28 mouse cellular contexts compared by ENCODE assay signal in the genomic region with DNA sequence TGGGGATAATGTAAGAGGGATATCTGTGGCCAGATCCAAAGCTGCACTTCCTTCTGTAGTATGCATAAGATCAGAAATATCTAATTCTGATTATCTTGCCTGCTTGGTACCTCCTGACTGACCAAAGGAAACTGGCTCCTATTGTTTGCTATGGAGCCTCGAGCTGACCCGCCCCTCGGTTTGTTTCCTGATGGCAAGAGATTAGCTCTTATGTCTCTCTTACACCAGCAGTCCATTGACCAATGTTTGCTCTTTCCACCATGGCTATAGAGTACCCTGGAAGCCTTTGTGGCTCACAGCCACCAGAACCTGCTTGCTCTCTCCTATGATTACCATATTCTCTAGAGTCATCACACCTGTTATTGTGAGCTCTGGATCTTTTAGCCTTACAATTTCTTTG. TPM values are rescaled to one million over a fixed set of nuclear protein-coding genes. Genes with fewer than 3 reads are reported as not detected.
"Had no signal": no experiment of that assay in that cellular context is flagged by ENCODE, and none has a peak within 500 bp of the region (broad histone marks: within the 10 kb centered on the region; RNA-seq: fewer than 3 reads in every experiment).

No protein-coding gene starts in this region.

- H3K36me3 ChIP-seq: heart, embryonic 13.5 days; heart, embryonic 15.5 days; hindbrain, embryonic 10.5 days; hindbrain, embryonic 12.5 days; intestine, embryonic 15.5 days; limb, embryonic 13.5 days; limb, embryonic 15.5 days had no signal

- ATAC-seq: forebrain, postnatal 0 days; hindbrain, embryonic 16.5 days; inflammation-experienced regulatory T-cells, adult 6 months; intestine, embryonic 15.5 days; intestine, postnatal 0 days had no signal

- H3K4me1 ChIP-seq: heart, embryonic 13.5 days; heart, embryonic 15.5 days; hindbrain, embryonic 10.5 days; hindbrain, embryonic 12.5 days; intestine, embryonic 15.5 days; limb, embryonic 13.5 days; limb, embryonic 15.5 days had no signal

- H3K27ac ChIP-seq: heart, adult 2 months; heart, embryonic 13.5 days; heart, embryonic 15.5 days; hindbrain, embryonic 10.5 days; hindbrain, embryonic 12.5 days; hindbrain, embryonic 14.5 days; intestine, embryonic 15.5 days; layer of hippocampus, adult 2 months; left cerebral cortex, adult 2 months; limb, embryonic 13.5 days; limb, embryonic 15.5 days had no signal

- H3K9ac ChIP-seq: forebrain, postnatal 0 days; heart, embryonic 13.5 days; heart, embryonic 15.5 days; hindbrain, embryonic 12.5 days; hindbrain, embryonic 14.5 days; intestine, embryonic 15.5 days; limb, embryonic 13.5 days; limb, embryonic 15.5 days had no signal

- H3K27me3 ChIP-seq: hindbrain, embryonic 12.5 days; intestine, embryonic 15.5 days; limb, embryonic 13.5 days; limb, embryonic 15.5 days had no signal

- H3K9me3 ChIP-seq: heart, embryonic 13.5 days; heart, embryonic 15.5 days; hindbrain, embryonic 10.5 days; hindbrain, embryonic 12.5 days; intestine, embryonic 15.5 days; limb, embryonic 13.5 days; limb, embryonic 15.5 days had no signal

- DNase-seq: forebrain, postnatal 0 days; gastrocnemius, postnatal 14 days; heart, adult 2 months; heart, postnatal 4 days; kidney, adult 18-20 months; kidney, adult 8-10 months; kidney, postnatal 10 days; kidney, postnatal 25 days; kidney, postnatal 4 days; left cerebral cortex, postnatal 4 days had no signal

- H3K4me3 ChIP-seq: heart, adult 2 months; heart, embryonic 13.5 days; heart, embryonic 15.5 days; hindbrain, embryonic 10.5 days; hindbrain, embryonic 12.5 days; intestine, embryonic 15.5 days; layer of hippocampus, adult 2 months; left cerebral cortex, adult 2 months; limb, embryonic 13.5 days; limb, embryonic 15.5 days had no signal

- H3K4me2 ChIP-seq: heart, embryonic 11.5 days; heart, embryonic 13.5 days; heart, embryonic 15.5 days; hindbrain, embryonic 12.5 days; hindbrain, embryonic 14.5 days; intestine, embryonic 15.5 days; limb, embryonic 13.5 days; limb, embryonic 15.5 days had no signal

RNA-seq across cellular contexts. Expression of gene Clec10a, which starts 6.3 kb away (rescaled TPM):
- polyA plus RNA-seq: heart, embryonic 11.5 days; limb, embryonic 11.5 days had no signal

RNA-seq across cellular contexts. Expression of gene Mgl2, which starts 32.2 kb away (rescaled TPM):
- polyA plus RNA-seq: heart, postnatal 0 days; hindbrain, embryonic 10.5 days; inflammation-experienced regulatory T-cells, adult 6 months; limb, embryonic 11.5 days had no signal

RNA-seq across cellular contexts. Expression of gene Slc16a11, which starts 50.2 kb away (rescaled TPM):
- total RNA-seq: gastrocnemius, postnatal 4 days; granulocyte monocyte progenitor cell, adult 5-6 weeks had no signal
